Mouse (Mus musculus) hindbrain, embryonic 10.5 days (tissue): ENCODE measurements around the gene Kcnh4. TPM values are rescaled to one million over a fixed set of nuclear protein-coding genes. Genes with fewer than 3 reads are reported as not detected.
A peak's percentile ranks its signal among the peaks of the same experiment; 100 is the strongest.

ENCODE experiments used
- DNase-seq: peaks from one replicate; pipeline ENCODE4 v3.0.0-alpha.2; 2017; ENCODE audit warnings: low spot score
- H3K27ac ChIP-seq: fragments of 300-500 bp; sonication (generic); 2 replicates; pipeline ENCODE4 v1.5.1; 2016; ENCODE audit warnings: mild to moderate bottlenecking, moderate library complexity
- H3K27me3 ChIP-seq: fragments of 300-500 bp; sonication (generic); 2 replicates; pipeline ENCODE4 v1.6.1; 2016; ENCODE audit warnings: mild to moderate bottlenecking; ENCODE audit not compliant: poor library complexity, insufficient read depth, severe bottlenecking
- H3K36me3 ChIP-seq: fragments of 300-500 bp; sonication (generic); 2 replicates; pipeline ENCODE4 v1.6.1; 2016; ENCODE audit warnings: mild to moderate bottlenecking, moderate library complexity
- H3K4me1 ChIP-seq: fragments of 300-500 bp; sonication (generic); replicated peaks from 2 replicates; pipeline ENCODE4 v1.6.1; 2016; ENCODE audit warnings: mild to moderate bottlenecking
- H3K4me3 ChIP-seq: fragments of 300-500 bp; sonication (generic); 2 replicates; pipeline ENCODE4 v1.5.1; 2016; ENCODE audit warnings: mild to moderate bottlenecking, moderate library complexity
- H3K9me3 ChIP-seq: fragments of 300-500 bp; sonication (generic); 2 replicates; pipeline ENCODE4 v1.6.1; 2016; ENCODE audit warnings: mild to moderate bottlenecking, moderate library complexity
- WGBS: fragments of 180-500 bp; shearing (Covaris S2); methylation state at CpG from one replicate; pipeline ENCODE4 v1.1.7; 2016; 5-methylcytosine and 5-hydroxymethylcytosine counted together
- polyA plus RNA-seq: library from polyadenylated mRNA; unstranded; fragments of >200 nt; fragmentation: Nextera tagmentation; extraction: Ambion mirVana; gene quantifications from 2 replicates; pipeline ENCODE4 v1.2.1, GENCODE M21; 2016

Gene Kcnh4
- polyA plus RNA-seq, 1 experiment from 2014 or later = 4.4 TPM

DNA sequence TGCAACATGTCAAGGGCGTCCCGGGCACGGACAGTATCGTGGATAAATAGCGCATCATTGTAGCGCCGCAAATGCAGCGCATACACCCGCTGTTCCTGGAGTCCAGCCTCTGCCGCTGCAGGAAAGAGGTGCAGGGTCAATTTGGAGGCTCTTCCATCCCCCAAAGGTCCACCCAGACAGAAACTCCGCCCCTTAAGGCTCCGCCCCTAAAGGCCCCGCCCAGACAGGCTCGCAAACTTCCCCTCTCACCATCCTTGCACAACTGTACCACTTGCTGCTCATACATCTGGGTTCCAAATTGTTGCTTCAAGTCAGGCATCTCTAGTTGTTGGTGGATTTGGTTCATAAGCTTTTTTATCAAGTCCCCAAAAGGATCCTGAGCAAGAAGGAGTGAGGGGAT, 58.4 kb downstream of the Kcnh4 start:
- H3K36me3 ChIP-seq = peaks cover 21% of the 10 kb centered on the region
- no peaks in the 10 kb centered on the region for H3K9me3 ChIP-seq
- peak; percentile 38 for DNase-seq
- no peak overlapping the region for H3K27ac ChIP-seq
- peaks cover 20% of the 10 kb centered on the region for H3K4me1 ChIP-seq
- 4% methylated on average over 14 of the region's 14 CpGs for WGBS
- peaks cover 11% of the 10 kb centered on the region; the same call in 1 of the 2 replicates for H3K27me3 ChIP-seq
- H3K4me3 ChIP-seq = peak overlapping the region; percentile 40

DNA sequence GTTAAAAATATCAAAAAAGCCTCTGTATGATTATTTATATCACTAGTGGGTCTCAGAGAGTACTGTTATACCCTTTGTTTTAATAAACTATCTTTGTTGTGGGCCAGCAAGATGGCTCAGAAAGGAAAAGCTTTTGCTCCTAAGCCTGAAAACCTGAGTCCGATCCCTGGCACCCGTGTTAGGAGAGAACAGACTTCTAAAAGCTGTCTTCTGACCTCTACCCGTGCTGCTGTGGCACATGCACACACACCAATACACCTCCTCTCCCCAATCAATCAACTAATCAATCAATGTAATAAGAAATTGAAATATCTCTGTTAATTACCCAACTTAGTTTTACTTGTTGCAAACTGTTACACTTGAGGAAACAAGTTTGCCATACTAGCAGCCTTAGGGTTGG, 59.0 kb downstream of the Kcnh4 start:
- WGBS = 78% methylated on average over 3 of the region's 3 CpGs
- Histone ChIP-seq H3K27me3 (peaks cover 11% of the 10 kb centered on the region; the same call in 1 of the 2 replicates), H3K9me3 (no peaks in the 10 kb centered on the region), H3K4me3 (no peak overlapping the region; the same call in 1 of the 2 replicates), H3K27ac (no peak overlapping the region), H3K36me3 (peaks cover 15% of the 10 kb centered on the region), H3K4me1 (peaks cover 20% of the 10 kb centered on the region)
- DNase-seq = no peak

DNA sequence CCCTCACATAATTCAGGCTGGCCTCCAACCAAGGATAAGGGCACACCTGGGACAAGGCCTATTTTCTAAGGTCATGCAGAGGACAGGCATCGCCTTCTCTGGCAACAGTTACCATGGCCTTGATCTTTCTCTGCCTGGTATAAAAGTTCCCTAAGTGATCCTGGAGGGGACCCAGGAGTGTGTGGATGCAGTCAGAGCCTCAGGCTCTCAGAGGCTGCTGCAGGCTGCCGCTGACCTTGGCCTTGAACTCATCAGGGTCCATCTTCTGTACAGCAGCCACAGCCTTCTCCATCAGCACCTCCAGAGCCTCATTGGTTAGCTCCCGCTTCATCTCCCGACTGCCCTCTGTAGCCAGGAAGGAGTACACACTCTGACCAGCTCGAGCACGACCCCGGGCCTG, 61.8 kb downstream of the Kcnh4 start:
- no peak for DNase-seq
- Histone ChIP-seq H3K27ac (no peak overlapping the region), H3K9me3 (no peaks in the 10 kb centered on the region), H3K4me3 (no peak overlapping the region), H3K4me1 (peaks cover 25% of the 10 kb centered on the region), H3K36me3 (no peaks in the 10 kb centered on the region), H3K27me3 (peaks cover 17% of the 10 kb centered on the region)
- 69% methylated on average over 7 of the region's 7 CpGs for WGBS

DNA sequence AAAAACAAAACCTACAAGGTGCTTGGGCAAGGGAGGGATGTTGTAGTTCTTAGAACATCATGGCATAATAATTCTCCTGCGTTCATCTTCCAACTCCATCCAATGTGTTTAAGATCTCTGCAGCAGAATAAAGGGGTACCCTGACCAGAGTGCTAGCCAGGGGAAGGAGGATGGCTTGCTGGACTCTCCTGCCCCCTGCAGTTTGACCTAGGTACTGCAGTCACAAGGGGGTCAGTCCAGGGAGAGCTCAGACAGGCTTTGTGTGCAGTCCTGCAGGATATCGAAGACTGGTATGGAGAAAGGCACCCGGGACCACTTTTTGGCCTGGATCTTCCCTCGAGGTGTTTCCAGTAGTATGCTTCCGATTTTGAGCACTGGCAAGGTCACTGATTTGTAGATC, 64.8 kb downstream of the Kcnh4 start:
- Histone ChIP-seq H3K27me3 (peaks cover 38% of the 10 kb centered on the region), H3K36me3 (no peaks in the 10 kb centered on the region), H3K27ac (no peak overlapping the region), H3K4me3 (no peak overlapping the region), H3K9me3 (no peaks in the 10 kb centered on the region), H3K4me1 (peaks cover 21% of the 10 kb centered on the region)
- WGBS = 36% methylated on average over 5 of the region's 5 CpGs
- DNase-seq = peak; percentile 82

DNA sequence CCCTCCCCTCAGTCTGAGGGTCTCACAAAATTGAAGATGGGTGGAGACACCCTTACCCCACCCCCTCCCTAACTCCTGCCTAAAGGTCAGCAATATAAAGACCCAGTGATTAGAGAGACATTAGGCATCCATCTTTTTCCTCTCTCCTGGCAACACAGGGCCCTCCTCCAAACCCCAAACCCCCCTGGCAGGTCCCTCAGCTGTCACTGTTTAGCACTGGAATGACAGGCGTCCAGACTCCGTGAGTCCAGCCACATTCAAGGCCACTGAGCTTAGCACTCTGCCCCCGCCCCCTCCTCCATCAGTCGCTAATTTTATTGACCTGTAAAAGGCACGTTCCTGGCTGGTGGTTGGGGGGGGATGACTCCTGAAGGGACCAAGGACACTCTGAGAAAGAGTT, 66.6 kb downstream of the Kcnh4 start:
- 30% methylated on average over 5 of the region's 5 CpGs for WGBS
- no peak overlapping the region for H3K27ac ChIP-seq

DNA sequence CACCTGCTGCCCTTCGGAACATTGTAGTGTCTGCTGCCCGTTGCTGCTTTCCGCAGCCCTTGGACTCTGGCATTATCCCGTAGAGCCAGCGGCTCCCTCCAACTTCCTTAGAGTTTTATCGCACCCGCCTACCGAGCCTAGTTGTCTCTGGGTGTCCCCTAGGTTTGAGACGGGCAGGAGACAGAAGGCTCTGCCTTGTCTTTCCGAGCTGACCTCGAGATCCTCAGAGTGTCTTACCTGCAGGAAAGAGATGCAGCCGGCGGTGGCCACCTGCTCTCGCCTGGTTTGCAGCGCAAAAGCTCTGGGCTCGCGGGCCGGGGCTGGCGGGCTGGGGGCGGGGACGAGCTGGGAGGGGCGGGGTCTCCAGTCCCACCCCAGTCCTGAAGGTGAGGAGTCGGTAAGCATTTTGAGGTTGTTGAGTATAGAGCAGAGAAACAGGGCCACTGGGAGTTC, 67.6 kb downstream of the Kcnh4 start, which contains the start of gene Zfp385c:
TSS of gene Zfp385c (minus strand) at position 292 of the 453 bp plus-strand sequence.
- no peak for DNase-seq
- Histone ChIP-seq H3K27me3 (peaks cover 38% of the 10 kb centered on the region), H3K9me3 (no peaks in the 10 kb centered on the region), H3K4me3 (peak within 1 kb of the TSS; percentile 48), H3K27ac (peak within 1 kb of the TSS; percentile 64; the same call in 1 of the 2 replicates), H3K36me3 (no peaks in the 10 kb centered on the region), H3K4me1 (peaks cover 21% of the 10 kb centered on the region)
- WGBS = 2% methylated on average over 23 of the region's 23 CpGs

More for the DNA sequence above, 66.6 kb downstream of the Kcnh4 start:
- Histone ChIP-seq H3K9me3 (no peaks in the 10 kb centered on the region), H3K4me1 (peaks cover 21% of the 10 kb centered on the region), H3K36me3 (no peaks in the 10 kb centered on the region), H3K4me3 (no peak overlapping the region), H3K27me3 (peaks cover 38% of the 10 kb centered on the region)
- DNase-seq = no peak

DNA sequence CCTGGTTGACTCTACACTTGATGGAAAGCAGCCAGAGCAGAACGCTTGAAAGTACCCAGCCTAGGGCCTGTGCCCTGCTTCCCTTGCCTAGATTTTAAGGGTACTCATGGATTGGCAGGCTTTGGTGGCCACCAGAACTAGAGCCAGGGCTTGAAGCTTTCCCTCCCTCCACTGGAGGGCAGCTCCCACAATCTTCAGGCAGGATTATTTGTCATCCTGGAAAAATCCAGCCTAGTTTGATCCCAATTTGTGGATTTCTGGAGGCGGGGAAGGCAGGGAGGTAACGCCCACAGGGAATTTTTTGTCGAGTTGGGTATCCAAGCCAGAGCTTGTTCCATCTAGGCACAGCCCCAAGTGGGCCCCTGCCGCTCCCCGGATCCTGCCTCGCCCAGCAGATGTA, 69.4 kb downstream of the Kcnh4 start:
- peaks cover 21% of the 10 kb centered on the region for H3K4me1 ChIP-seq
- no peaks in the 10 kb centered on the region for H3K36me3 ChIP-seq
- no peak overlapping the region for H3K27ac ChIP-seq
- WGBS = 78% methylated on average over 7 of the region's 7 CpGs
- DNase-seq = no peak
- peaks cover 38% of the 10 kb centered on the region for H3K27me3 ChIP-seq
- H3K4me3 ChIP-seq = no peak overlapping the region
- H3K9me3 ChIP-seq = no peaks in the 10 kb centered on the region

Other genes starting within 250 kb of the Kcnh4 start
- gene Acly, start 231.9 kb downstream of the Kcnh4 start, polyA plus RNA-seq = 356 and 388 TPM in 2 replicates
- gene Ttc25, start 214.3 kb downstream of the Kcnh4 start, polyA plus RNA-seq = 3.2 and 3.3 TPM in 2 replicates
- gene Cnp, start 185.0 kb downstream of the Kcnh4 start, polyA plus RNA-seq = 22.7 and 27.3 TPM in 2 replicates
- gene Nkiras2, start 140.7 kb downstream of the Kcnh4 start, polyA plus RNA-seq = 95.9 and 119 TPM in 2 replicates
- 219 and 260 TPM in 2 replicates for gene Dnajc7, start 139.8 kb downstream of the Kcnh4 start, polyA plus RNA-seq
- gene Zfp385c, start 67.5 kb downstream of the Kcnh4 start, polyA plus RNA-seq = 0.26 and 0.68 TPM in 2 replicates
- 1.9 and 2.9 TPM in 2 replicates for gene Dhx58, start 55.7 kb downstream of the Kcnh4 start, polyA plus RNA-seq
- 70.8 and 71.3 TPM in 2 replicates for gene Kat2a, start 47.5 kb downstream of the Kcnh4 start, polyA plus RNA-seq
- 0.25 and 0.35 TPM in 2 replicates for gene Hspb9, start 46.1 kb downstream of the Kcnh4 start, polyA plus RNA-seq
- gene Rab5c, start 21.7 kb downstream of the Kcnh4 start, polyA plus RNA-seq = 16.8 and 37.2 TPM in 2 replicates
- not detected in 2 replicates for gene Hcrt, start 3.0 kb upstream of the Kcnh4 start, polyA plus RNA-seq
- gene Ghdc, start 11.0 kb upstream of the Kcnh4 start, polyA plus RNA-seq = 3.9 and 4.3 TPM in 2 replicates
- 13.6 and 14.8 TPM in 2 replicates for gene Stat5b, start 90.8 kb upstream of the Kcnh4 start, polyA plus RNA-seq
- 2.0 and 2.8 TPM in 2 replicates for gene Stat5a, start 99.4 kb upstream of the Kcnh4 start, polyA plus RNA-seq
- gene Stat3, start 179.6 kb upstream of the Kcnh4 start, polyA plus RNA-seq = 21.1 and 31.5 TPM in 2 replicates
- 18.2 and 21.4 TPM in 2 replicates for gene Cavin1, start 210.9 kb upstream of the Kcnh4 start, polyA plus RNA-seq
- 36.2 and 48.1 TPM in 2 replicates for gene Atp6v0a1, start 249.5 kb upstream of the Kcnh4 start, polyA plus RNA-seq